Mouse (Mus musculus): ENCODE data around the gene Cyp2ab1.

DNA sequence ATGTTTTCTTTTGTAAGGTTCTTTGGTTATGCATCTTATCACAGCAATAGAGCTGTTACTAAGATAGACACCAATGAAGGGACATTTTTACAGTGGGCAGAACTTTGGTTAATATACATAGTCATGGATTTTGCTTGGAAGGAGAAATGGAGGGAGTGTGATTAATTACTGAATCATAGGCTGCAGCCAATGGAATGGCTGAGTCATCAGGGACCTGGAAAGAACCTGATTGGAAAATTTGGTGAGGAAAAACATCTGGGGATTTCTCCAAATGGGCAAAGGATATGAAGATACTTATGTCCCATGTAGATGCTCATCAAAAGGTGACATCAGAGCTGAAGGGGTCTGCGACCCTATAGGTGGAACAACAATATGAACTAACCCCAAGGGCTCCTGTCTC is 28.8 kb upstream of the Cyp2ab1 start:
- TF ChIP-seq POLR2A (IDR thresholded peaks at IDR 0.05; ENCODE audit: borderline replicate concordance, extremely low read depth, insufficient read depth, insufficient read length, poor library complexity, severe bottlenecking) = no peak
- TF ChIP-seq CTCF (IDR thresholded peaks at IDR 0.05; ENCODE audit: borderline replicate concordance, extremely low read depth, insufficient read depth, insufficient read length) = no peak
